Mouse (Mus musculus) liver, embryonic 11.5 days (tissue): Measurements from ENCODE around the gene Lyrm1. TPM values are rescaled to one million over a fixed set of nuclear protein-coding genes. Genes with fewer than 3 reads are reported as not detected.

Experiments used
- ATAC-seq: fragments of 200-750 bp; cut with Nextera tagmentation; replicated peaks from 2 replicates; pipeline ENCODE4 v1.8.0; 2017; ENCODE audit warnings: moderate number of reproducible peaks, mild to moderate bottlenecking, moderate TSS enrichment, moderate library complexity; ENCODE audit not compliant: low FRiP score
- DNase-seq: peaks from one replicate; pipeline ENCODE4 v3.0.0-alpha.2; 2017; ENCODE audit warnings: low spot score
- H3K27ac ChIP-seq: fragments of 300-500 bp; sonication (generic); 2 replicates; pipeline ENCODE4 v1.5.1; 2014; ENCODE audit warnings: mild to moderate bottlenecking, low read depth, low read length, control low read depth
- H3K27me3 ChIP-seq: fragments of 300-500 bp; sonication (generic); replicated peaks from 2 replicates; pipeline ENCODE4 v1.6.1; 2014; ENCODE audit warnings: low read length, mixed read lengths; ENCODE audit not compliant: control insufficient read depth, insufficient read depth
- H3K36me3 ChIP-seq: fragments of 300-500 bp; sonication (generic); 2 replicates; pipeline ENCODE4 v1.6.1; 2014; ENCODE audit warnings: mild to moderate bottlenecking, low read length, moderate library complexity, mixed read lengths; ENCODE audit not compliant: control insufficient read depth, insufficient read depth
- H3K4me1 ChIP-seq: fragments of 300-500 bp; sonication (generic); replicated peaks from 2 replicates; pipeline ENCODE4 v1.6.1; 2014; ENCODE audit warnings: low read length, mixed read lengths; ENCODE audit not compliant: control insufficient read depth, insufficient read depth
- H3K4me2 ChIP-seq: fragments of 300-500 bp; sonication (generic); 2 replicates; pipeline ENCODE4 v1.6.1; 2014; ENCODE audit warnings: mild to moderate bottlenecking, control low read depth, moderate library complexity
- H3K4me3 ChIP-seq: fragments of 300-500 bp; sonication (generic); 2 replicates; pipeline ENCODE4 v1.5.1; 2014; ENCODE audit warnings: low read depth, low read length, control low read depth
- H3K9ac ChIP-seq: fragments of 300-500 bp; sonication (generic); 2 replicates; pipeline ENCODE4 v1.6.1; 2014; ENCODE audit warnings: low read depth, low read length, control low read depth
- H3K9me3 ChIP-seq: fragments of 300-500 bp; sonication (generic); 2 replicates; pipeline ENCODE4 v1.6.1; 2016; ENCODE audit warnings: low read length, inconsistent platforms, mixed read lengths; ENCODE audit not compliant: control insufficient read depth
- WGBS: fragments of 180-500 bp; shearing (Covaris S2); extraction: QIAGEN DNeasy Blood & Tissue Kit; methylation state at CpG from one replicate; pipeline ENCODE4 v1.1.7; 2014; 5-methylcytosine and 5-hydroxymethylcytosine counted together
- polyA plus RNA-seq: library from polyadenylated mRNA; unstranded; fragments of >200 nt; fragmentation: Nextera tagmentation; extraction: Ambion mirVana; gene quantifications from 2 replicates; pipeline ENCODE4 v1.2.1, GENCODE M21; 2014

Lyrm1 gene
- polyA plus RNA-seq, 1 experiment from 2014 or later: 4.6 TPM

GRCm38 (mm10) chr7:119897521-119898109, 2.0 kb downstream of the Lyrm1 start:
- H3K9ac ChIP-seq: no peak overlapping the region
- no peaks in the 10 kb centered on the region for H3K36me3 ChIP-seq
- H3K4me2 ChIP-seq: no peak overlapping the region
- ATAC-seq (no peak), DNase-seq (no peak)
- no peaks in the 10 kb centered on the region for H3K9me3 ChIP-seq
- H3K4me3 ChIP-seq: no peak overlapping the region
- H3K4me1 ChIP-seq: peaks cover 3% of the 10 kb centered on the region
- H3K27me3 ChIP-seq: no peaks in the 10 kb centered on the region
- WGBS: 83% methylated on average over 8 of the region's 8 CpGs
- no peak overlapping the region for H3K27ac ChIP-seq

GRCm38 (mm10) chr7:119898247-119898856, 2.7 kb downstream of the Lyrm1 start:
- ATAC-seq (no peak), DNase-seq (no peak)
- Histone ChIP-seq H3K4me1 (peaks cover 3% of the 10 kb centered on the region), H3K4me3 (no peak overlapping the region), H3K4me2 (no peak overlapping the region), H3K36me3 (no peaks in the 10 kb centered on the region), H3K9me3 (no peaks in the 10 kb centered on the region), H3K9ac (no peak overlapping the region), H3K27me3 (no peaks in the 10 kb centered on the region), H3K27ac (no peak overlapping the region)
- WGBS: 67% methylated on average over 1 of the region's 1 CpGs

GRCm38 (mm10) chr7:119899386-119900057, 3.9 kb downstream of the Lyrm1 start:
- no peak for ATAC-seq
- Histone ChIP-seq H3K4me2 (no peak overlapping the region), H3K36me3 (no peaks in the 10 kb centered on the region), H3K27ac (no peak overlapping the region), H3K9ac (no peak overlapping the region), H3K4me1 (peaks cover 3% of the 10 kb centered on the region), H3K9me3 (no peaks in the 10 kb centered on the region), H3K27me3 (no peaks in the 10 kb centered on the region), H3K4me3 (no peak overlapping the region)
- DNase-seq: no peak
- WGBS: 45% methylated on average over 3 of the region's 3 CpGs

GRCm38 (mm10) chr7:119906523-119907215, 11.0 kb downstream of the Lyrm1 start:
- Histone ChIP-seq H3K36me3 (no peaks in the 10 kb centered on the region), H3K9ac (no peak overlapping the region), H3K4me2 (no peak overlapping the region), H3K4me3 (no peak overlapping the region), H3K4me1 (no peaks in the 10 kb centered on the region), H3K27ac (no peak overlapping the region), H3K27me3 (no peaks in the 10 kb centered on the region), H3K9me3 (no peaks in the 10 kb centered on the region)
- WGBS: 89% methylated on average over 3 of the region's 3 CpGs
- no peak for DNase-seq
- no peak for ATAC-seq

GRCm38 (mm10) chr7:119911727-119912126, 16.1 kb downstream of the Lyrm1 start:
- Histone ChIP-seq H3K4me1 (no peaks in the 10 kb centered on the region), H3K9me3 (no peaks in the 10 kb centered on the region), H3K4me3 (no peak overlapping the region), H3K9ac (no peak overlapping the region), H3K4me2 (no peak overlapping the region), H3K36me3 (no peaks in the 10 kb centered on the region), H3K27me3 (no peaks in the 10 kb centered on the region), H3K27ac (no peak overlapping the region)
- no peak for ATAC-seq
- whole genome bisulfite sequencing: 62% methylated on average over 3 of the region's 3 CpGs
- DNase-seq: no peak

- Histone ChIP-seq H3K27me3 (no peaks in the 10 kb centered on the region), H3K36me3 (no peaks in the 10 kb centered on the region), H3K4me3 (no peak overlapping the region), H3K9ac (no peak overlapping the region), H3K4me2 (no peak overlapping the region), H3K27ac (no peak overlapping the region), H3K9me3 (no peaks in the 10 kb centered on the region), H3K4me1 (no peaks in the 10 kb centered on the region)
- ATAC-seq: no peak
- WGBS: 37% methylated on average over 2 of the region's 2 CpGs
- DNase-seq: no peak
Measured at GRCm38 (mm10) chr7:119920457-119920856, 24.8 kb downstream of the Lyrm1 start.

- Histone ChIP-seq H3K36me3 (no peaks in the 10 kb centered on the region), H3K4me2 (no peak overlapping the region), H3K9ac (no peak overlapping the region), H3K9me3 (no peaks in the 10 kb centered on the region), H3K4me1 (no peaks in the 10 kb centered on the region), H3K4me3 (no peak overlapping the region), H3K27me3 (no peaks in the 10 kb centered on the region), H3K27ac (no peak overlapping the region)
- ATAC-seq: no peak
- no peak for DNase-seq
- 73% methylated on average over 4 of the region's 4 CpGs for WGBS
Measured at GRCm38 (mm10) chr7:119921054-119921453, 25.4 kb downstream of the Lyrm1 start.

GRCm38 (mm10) chr7:119928783-119929440, 33.3 kb downstream of the Lyrm1 start:
- Histone ChIP-seq H3K9ac (no peak overlapping the region), H3K4me2 (no peak overlapping the region)

More at GRCm38 (mm10) chr7:119928783-119929440, 33.3 kb downstream of the Lyrm1 start:
- H3K27ac ChIP-seq: no peak overlapping the region
- no peaks in the 10 kb centered on the region for H3K36me3 ChIP-seq
- H3K4me1 ChIP-seq: no peaks in the 10 kb centered on the region
- no peak for DNase-seq
- no peak overlapping the region for H3K4me3 ChIP-seq
- H3K9me3 ChIP-seq: no peaks in the 10 kb centered on the region
- no peaks in the 10 kb centered on the region for H3K27me3 ChIP-seq
- 43% methylated on average over 2 of the region's 2 CpGs for WGBS
- ATAC-seq: no peak
